Mouse (Mus musculus) limb, embryonic 12.5 days (tissue): ENCODE data around the gene Msx2. TPM values are rescaled to one million over a fixed set of nuclear protein-coding genes. Genes with fewer than 3 reads are reported as not detected.

Source experiments
- ATAC-seq: fragments of 200-750 bp; cut with Nextera tagmentation; 2 replicates; pipeline ENCODE4 v1.8.0; 2017; ENCODE audit warnings: low read depth, moderate TSS enrichment; ENCODE audit not compliant: insufficient number of reproducible peaks, insufficient read depth, low FRiP score, low TSS enrichment
- H3K27ac ChIP-seq: fragments of 300-500 bp; sonication (generic); 2 replicates; pipeline ENCODE4 v1.5.1; 2016; ENCODE audit warnings: mild to moderate bottlenecking, moderate library complexity
- H3K27me3 ChIP-seq: fragments of 300-500 bp; sonication (generic); 2 replicates; pipeline ENCODE4 v1.6.1; 2016; ENCODE audit warnings: mild to moderate bottlenecking, moderate library complexity
- H3K36me3 ChIP-seq: fragments of 300-500 bp; sonication (generic); 2 replicates; pipeline ENCODE4 v1.6.1; 2016; ENCODE audit warnings: mild to moderate bottlenecking, moderate library complexity
- H3K4me1 ChIP-seq: fragments of 300-500 bp; sonication (generic); replicated peaks from 2 replicates; pipeline ENCODE4 v1.6.1; 2016
- H3K4me2 ChIP-seq: fragments of 300-500 bp; sonication (generic); 2 replicates; pipeline ENCODE4 v1.6.1; 2016; ENCODE audit warnings: mild to moderate bottlenecking, moderate library complexity
- H3K4me3 ChIP-seq: fragments of 300-500 bp; sonication (generic); replicated peaks from 2 replicates; pipeline ENCODE4 v1.5.1; 2016; ENCODE audit warnings: mild to moderate bottlenecking
- H3K9ac ChIP-seq: fragments of 300-500 bp; sonication (generic); replicated peaks from 2 replicates; pipeline ENCODE4 v1.6.1; 2016; ENCODE audit warnings: mild to moderate bottlenecking, moderate library complexity
- H3K9me3 ChIP-seq: fragments of 300-500 bp; sonication (generic); 2 replicates; pipeline ENCODE4 v1.6.1; 2016; ENCODE audit warnings: mild to moderate bottlenecking, moderate library complexity
- WGBS: fragments of 180-500 bp; shearing (Covaris S2); methylation state at CpG from one replicate; pipeline ENCODE4 v1.1.7; 2016; 5-methylcytosine and 5-hydroxymethylcytosine counted together
- polyA plus RNA-seq: library from polyadenylated mRNA; unstranded; fragments of >200 nt; fragmentation: Nextera tagmentation; extraction: Ambion mirVana; gene quantifications from 2 replicates; pipeline ENCODE4 v1.2.1, GENCODE M21; 2016

The Msx2 gene
- polyA plus RNA-seq, 1 experiment from 2014 or later = 72.0 TPM

GRCm38 (mm10) chr13:53464441-53465001 is 8.4 kb downstream of the Msx2 start:
- Histone ChIP-seq H3K4me3 (peak overlapping the region; percentile 29), H3K27me3 (peaks cover 78% of the 10 kb centered on the region), H3K4me1 (peaks cover 54% of the 10 kb centered on the region), H3K9ac (peak overlapping the region; percentile 47; the same call in 1 of the 2 replicates), H3K27ac (peak overlapping the region; percentile 85), H3K9me3 (no peaks in the 10 kb centered on the region), H3K4me2 (peak overlapping the region; percentile 53), H3K36me3 (no peaks in the 10 kb centered on the region)
- no peak for ATAC-seq
- WGBS = 3% methylated on average over 21 of the region's 21 CpGs

- Histone ChIP-seq H3K27me3 (peaks cover 73% of the 10 kb centered on the region), H3K9ac (no peak overlapping the region)
- WGBS = 4% methylated on average over 10 of the region's 10 CpGs
These were observed 8.9 kb downstream of the Msx2 start for GRCm38 (mm10) chr13:53463946-53464345.

GRCm38 (mm10) chr13:53463037-53463436 is 9.8 kb downstream of the Msx2 start:
- H3K27me3 ChIP-seq = peaks cover 68% of the 10 kb centered on the region
- ATAC-seq = peak; percentile 26; the same call in 1 of the 2 replicates
- H3K4me1 ChIP-seq = peaks cover 50% of the 10 kb centered on the region
- H3K4me2 ChIP-seq = peak overlapping the region; percentile 74
- H3K4me3 ChIP-seq = peak overlapping the region; percentile 47
- no peaks in the 10 kb centered on the region for H3K9me3 ChIP-seq
- peak overlapping the region; percentile 90 for H3K27ac ChIP-seq
- 0% methylated on average over 7 of the region's 7 CpGs for WGBS
- peak overlapping the region; percentile 52 for H3K9ac ChIP-seq
- H3K36me3 ChIP-seq = no peaks in the 10 kb centered on the region

More at GRCm38 (mm10) chr13:53463946-53464345, 8.9 kb downstream of the Msx2 start:
- Histone ChIP-seq H3K9me3 (no peaks in the 10 kb centered on the region), H3K4me3 (peak overlapping the region; percentile 29; the same call in 1 of the 2 replicates), H3K4me1 (peaks cover 52% of the 10 kb centered on the region), H3K4me2 (peak overlapping the region; percentile 53), H3K36me3 (no peaks in the 10 kb centered on the region), H3K27ac (peak overlapping the region; percentile 85)
- no peak for ATAC-seq

GRCm38 (mm10) chr13:53462649-53462970 is 10.3 kb downstream of the Msx2 start:
- no peak for ATAC-seq
- peak overlapping the region; percentile 60 for H3K9ac ChIP-seq
- peak overlapping the region; percentile 90 for H3K27ac ChIP-seq
- under 1% methylated on average over 15 of the region's 15 CpGs for WGBS
- H3K4me2 ChIP-seq = peak overlapping the region; percentile 74
- no peaks in the 10 kb centered on the region for H3K9me3 ChIP-seq
- H3K27me3 ChIP-seq = peaks cover 65% of the 10 kb centered on the region
- peak overlapping the region; percentile 47 for H3K4me3 ChIP-seq
- H3K4me1 ChIP-seq = peaks cover 52% of the 10 kb centered on the region
- no peaks in the 10 kb centered on the region for H3K36me3 ChIP-seq

GRCm38 (mm10) chr13:53461855-53462648 is 10.8 kb downstream of the Msx2 start:
- peak overlapping the region; percentile 74 for H3K4me2 ChIP-seq
- WGBS = under 1% methylated on average over 51 of the region's 51 CpGs
- ATAC-seq = no peak
- peaks cover 52% of the 10 kb centered on the region for H3K4me1 ChIP-seq
- peak overlapping the region; percentile 60 for H3K9ac ChIP-seq
- H3K4me3 ChIP-seq = peak overlapping the region; percentile 47
- no peaks in the 10 kb centered on the region for H3K36me3 ChIP-seq
- H3K27me3 ChIP-seq = peaks cover 63% of the 10 kb centered on the region
- peak overlapping the region; percentile 90 for H3K27ac ChIP-seq
- H3K9me3 ChIP-seq = no peaks in the 10 kb centered on the region

- H3K4me3 ChIP-seq = no peak overlapping the region
- 43% methylated on average over 2 of the region's 2 CpGs for WGBS
- H3K4me1 ChIP-seq = peaks cover 48% of the 10 kb centered on the region
- H3K4me2 ChIP-seq = peak overlapping the region; percentile 74; the same call in 1 of the 2 replicates
- H3K9me3 ChIP-seq = no peaks in the 10 kb centered on the region
- no peak overlapping the region for H3K9ac ChIP-seq
- peaks cover 56% of the 10 kb centered on the region for H3K27me3 ChIP-seq
- no peaks in the 10 kb centered on the region for H3K36me3 ChIP-seq
- no peak for ATAC-seq
- no peak overlapping the region for H3K27ac ChIP-seq
These were observed 11.5 kb downstream of the Msx2 start for GRCm38 (mm10) chr13:53461346-53461745.

- no peak overlapping the region for H3K4me3 ChIP-seq
- H3K36me3 ChIP-seq = no peaks in the 10 kb centered on the region
- 64% methylated on average over 4 of the region's 4 CpGs for WGBS
- H3K4me2 ChIP-seq = no peak overlapping the region
- H3K9me3 ChIP-seq = no peaks in the 10 kb centered on the region
- H3K27me3 ChIP-seq = peaks cover 49% of the 10 kb centered on the region
- H3K9ac ChIP-seq = no peak overlapping the region
- ATAC-seq = no peak
- peaks cover 36% of the 10 kb centered on the region for H3K4me1 ChIP-seq
- H3K27ac ChIP-seq = peak overlapping the region; percentile 53; the same call in 1 of the 2 replicates
These were observed 14.1 kb downstream of the Msx2 start for GRCm38 (mm10) chr13:53458766-53459165.

GRCm38 (mm10) chr13:53454794-53455672 is 17.8 kb downstream of the Msx2 start:
- peaks cover 26% of the 10 kb centered on the region for H3K27me3 ChIP-seq
- H3K4me3 ChIP-seq = peak overlapping the region; percentile 28

GRCm38 (mm10) chr13:53453927-53454326 is 18.9 kb downstream of the Msx2 start:
- peaks cover 22% of the 10 kb centered on the region for H3K27me3 ChIP-seq
- no peaks in the 10 kb centered on the region for H3K9me3 ChIP-seq
- ATAC-seq = no peak
- WGBS = 85% methylated on average over 3 of the region's 3 CpGs
- no peak overlapping the region for H3K9ac ChIP-seq
- H3K36me3 ChIP-seq = no peaks in the 10 kb centered on the region
- no peak overlapping the region for H3K4me2 ChIP-seq
- no peak overlapping the region for H3K27ac ChIP-seq
- H3K4me3 ChIP-seq = no peak overlapping the region
- H3K4me1 ChIP-seq = peaks cover 18% of the 10 kb centered on the region

More at GRCm38 (mm10) chr13:53454794-53455672, 17.8 kb downstream of the Msx2 start:
- no peak for ATAC-seq
- peaks cover 18% of the 10 kb centered on the region for H3K4me1 ChIP-seq
- 0 out of 2 replicates have a peak overlapping the region, but pooled peaks have one; percentile 34 for H3K9ac ChIP-seq
- no peak overlapping the region for H3K27ac ChIP-seq
- H3K9me3 ChIP-seq = no peaks in the 10 kb centered on the region
- H3K36me3 ChIP-seq = no peaks in the 10 kb centered on the region
- WGBS = 7% methylated on average over 21 of the region's 21 CpGs
- peak overlapping the region; percentile 58 for H3K4me2 ChIP-seq

- H3K9me3 ChIP-seq = no peaks in the 10 kb centered on the region
- no peaks in the 10 kb centered on the region for H3K36me3 ChIP-seq
- 0 out of 2 replicates have a peak, but pooled peaks cover 3% of the 10 kb centered on the region for H3K4me1 ChIP-seq
- no peak overlapping the region for H3K4me3 ChIP-seq
- H3K27ac ChIP-seq = no peak overlapping the region
- ATAC-seq = no peak
- H3K9ac ChIP-seq = no peak overlapping the region
- no peak overlapping the region for H3K4me2 ChIP-seq
- 21% methylated on average over 6 of the region's 6 CpGs for WGBS
- peaks cover 7% of the 10 kb centered on the region; the same call in 1 of the 2 replicates for H3K27me3 ChIP-seq
These were observed 25.3 kb downstream of the Msx2 start for GRCm38 (mm10) chr13:53447609-53448008.
